Comparison of ENCODE assay signal across 16 mouse cellular contexts in the genomic region with DNA sequence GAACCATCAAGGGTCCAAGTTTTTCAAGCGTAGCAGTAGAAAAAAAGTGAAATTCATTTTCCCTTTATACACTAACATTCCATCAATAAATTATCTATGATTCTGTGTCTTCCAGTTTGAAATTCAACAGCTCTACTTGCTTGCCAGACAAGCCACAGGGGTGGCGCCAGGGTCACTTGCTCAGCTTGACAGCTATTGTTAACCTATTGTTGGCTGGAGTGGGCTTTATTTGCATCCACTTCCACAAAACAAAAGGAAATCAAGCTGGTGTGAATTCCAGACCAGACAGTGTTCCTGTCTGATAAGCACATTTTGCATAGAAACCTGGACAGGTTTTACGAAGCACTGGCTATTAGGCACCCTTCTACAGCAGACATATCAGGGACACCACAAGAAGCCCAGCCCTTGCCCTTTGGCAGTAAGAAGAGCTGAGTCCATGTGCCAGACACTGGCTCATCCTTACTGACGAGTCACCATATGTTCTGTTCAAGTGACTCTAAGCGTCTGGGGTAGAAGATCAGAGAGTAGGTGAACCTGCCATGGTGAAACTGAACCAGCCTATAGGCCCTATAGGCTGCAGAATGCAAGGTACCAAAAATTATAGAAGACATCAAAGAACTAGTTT.
DNase-seq lines count a peak whose midpoint lies in the region; ATAC-seq lines count a peak whose summit lies in the region.
"Had no signal": no experiment of that assay in that cellular context is flagged by ENCODE, and none has a peak within 500 bp of the region (broad histone marks: within the 10 kb centered on the region; RNA-seq: fewer than 3 reads in every experiment).

No protein-coding gene starts in this region.

- no peak for DNase-seq in forebrain, embryonic 14.5 days (ENCODE audit: low spot score)
- peak; percentile 13 for DNase-seq in midbrain, embryonic 14.5 days
- peak; percentile 44 to 63 for DNase-seq in cerebellum, postnatal 25 days
- DNase-seq in retina, postnatal 1 day = peak; percentile 20
- no peak for DNase-seq in heart, adult 9 months (ENCODE audit: low spot score in 2 of 2)
- no peak for DNase-seq in kidney, adult 18-20 months
- DNase-seq: adrenal gland, postnatal 10 days; gastrocnemius, postnatal 14 days; heart, postnatal 14 days; liver, embryonic 13.5 days; right cerebral cortex, postnatal 4 days; thymus, adult 18-20 months had no signal

- H3K4me1 ChIP-seq in forebrain, embryonic 12.5 days = peaks cover 4% of the 10 kb centered on the region
- H3K4me1 ChIP-seq in forebrain, embryonic 14.5 days (ENCODE audit: control insufficient read depth, insufficient read depth, low read length) = no peaks in the 10 kb centered on the region
- H3K4me1 ChIP-seq in midbrain, embryonic 14.5 days (ENCODE audit: control insufficient read depth, insufficient read depth, low read length) = no peaks in the 10 kb centered on the region
- no peaks in the 10 kb centered on the region for H3K4me1 ChIP-seq in midbrain, embryonic 16.5 days (ENCODE audit: control insufficient read depth, insufficient read depth, low read length)
- H3K4me1 ChIP-seq: limb, embryonic 10.5 days; liver, embryonic 13.5 days had no signal

- 53% methylated on average over 5 of the region's 5 CpGs for WGBS in forebrain, embryonic 12.5 days
- 54% methylated on average over 5 of the region's 5 CpGs for WGBS in forebrain, embryonic 14.5 days
- 41% methylated on average over 5 of the region's 5 CpGs for WGBS in midbrain, embryonic 14.5 days
- 47% methylated on average over 5 of the region's 5 CpGs for WGBS in midbrain, embryonic 16.5 days

- ATAC-seq in forebrain, embryonic 12.5 days (ENCODE audit: low FRiP score) = 0 out of 2 replicates have a peak, but pooled peaks have one; percentile 17
- no peak for ATAC-seq in forebrain, embryonic 14.5 days
- ATAC-seq in midbrain, embryonic 14.5 days (ENCODE audit: low FRiP score, low TSS enrichment) = no peak
- no peak for ATAC-seq in midbrain, embryonic 16.5 days
- ATAC-seq: lung, postnatal 0 days had no signal

- H3K36me3 ChIP-seq in forebrain, embryonic 12.5 days (replicated peaks) = no peaks in the 10 kb centered on the region
- no peaks in the 10 kb centered on the region for H3K36me3 ChIP-seq in forebrain, embryonic 14.5 days (ENCODE audit: control insufficient read depth, insufficient read depth, low read length)
- no peaks in the 10 kb centered on the region for H3K36me3 ChIP-seq in midbrain, embryonic 14.5 days (ENCODE audit: control insufficient read depth, insufficient read depth, low read length)
- no peaks in the 10 kb centered on the region for H3K36me3 ChIP-seq in midbrain, embryonic 16.5 days (ENCODE audit: control insufficient read depth, insufficient read depth, low read length)
- H3K36me3 ChIP-seq: limb, embryonic 10.5 days; liver, embryonic 13.5 days had no signal

- H3K4me2 ChIP-seq in forebrain, embryonic 12.5 days = no peak overlapping the region
- H3K4me2 ChIP-seq in forebrain, embryonic 14.5 days (ENCODE audit: low read length) = no peak overlapping the region
- no peak overlapping the region for H3K4me2 ChIP-seq in midbrain, embryonic 14.5 days (ENCODE audit: low read length)
- no peak overlapping the region for H3K4me2 ChIP-seq in midbrain, embryonic 16.5 days (ENCODE audit: low read length)
- H3K4me2 ChIP-seq: liver, embryonic 13.5 days had no signal

- no peak overlapping the region for H3K4me3 ChIP-seq in forebrain, embryonic 12.5 days (replicated peaks)
- no peak overlapping the region for H3K4me3 ChIP-seq in forebrain, embryonic 14.5 days (ENCODE audit: low read depth, low read length)
- no peak overlapping the region for H3K4me3 ChIP-seq in midbrain, embryonic 14.5 days (replicated peaks; ENCODE audit: low read depth, low read length)
- no peak overlapping the region for H3K4me3 ChIP-seq in midbrain, embryonic 16.5 days (ENCODE audit: low read depth, low read length)
- H3K4me3 ChIP-seq: limb, embryonic 10.5 days; liver, embryonic 13.5 days had no signal

- H3K27ac ChIP-seq in forebrain, embryonic 12.5 days = no peak overlapping the region
- H3K27ac ChIP-seq in forebrain, embryonic 14.5 days (ENCODE audit: low read depth, low read length) = no peak overlapping the region
- no peak overlapping the region for H3K27ac ChIP-seq in midbrain, embryonic 14.5 days (replicated peaks; ENCODE audit: low read depth, low read length)
- H3K27ac ChIP-seq in midbrain, embryonic 16.5 days (ENCODE audit: low read length) = no peak overlapping the region
- H3K27ac ChIP-seq: limb, embryonic 10.5 days; liver, embryonic 13.5 days had no signal

- H3K27me3 ChIP-seq in forebrain, embryonic 12.5 days = no peaks in the 10 kb centered on the region
- H3K27me3 ChIP-seq in forebrain, embryonic 14.5 days (replicated peaks; ENCODE audit: control insufficient read depth, insufficient read depth, low read length) = no peaks in the 10 kb centered on the region
- no peaks in the 10 kb centered on the region for H3K27me3 ChIP-seq in midbrain, embryonic 14.5 days (ENCODE audit: control insufficient read depth, insufficient read depth, low read length)
- no peaks in the 10 kb centered on the region for H3K27me3 ChIP-seq in midbrain, embryonic 16.5 days (ENCODE audit: control insufficient read depth, insufficient read depth, low read depth, low read length)
- H3K27me3 ChIP-seq: liver, embryonic 13.5 days had no signal

- no peak overlapping the region for H3K9ac ChIP-seq in forebrain, embryonic 12.5 days
- H3K9ac ChIP-seq in forebrain, embryonic 14.5 days (ENCODE audit: low read length) = no peak overlapping the region
- H3K9ac ChIP-seq in midbrain, embryonic 14.5 days (replicated peaks; ENCODE audit: low read length) = no peak overlapping the region
- no peak overlapping the region for H3K9ac ChIP-seq in midbrain, embryonic 16.5 days (ENCODE audit: low read depth, low read length)
- H3K9ac ChIP-seq: liver, embryonic 13.5 days had no signal

- H3K9me3 ChIP-seq in forebrain, embryonic 12.5 days = 0 out of 2 replicates have a peak, but pooled peaks cover 3% of the 10 kb centered on the region
- no peaks in the 10 kb centered on the region for H3K9me3 ChIP-seq in forebrain, embryonic 14.5 days (replicated peaks; ENCODE audit: control insufficient read depth, low read length)
- H3K9me3 ChIP-seq in midbrain, embryonic 14.5 days (ENCODE audit: control insufficient read depth, low read length) = no peaks in the 10 kb centered on the region
- H3K9me3 ChIP-seq in midbrain, embryonic 16.5 days (replicated peaks; ENCODE audit: control insufficient read depth, low read length, poor library complexity, severe bottlenecking) = no peaks in the 10 kb centered on the region
- H3K9me3 ChIP-seq: limb, embryonic 10.5 days; liver, embryonic 13.5 days had no signal

Comparison
In these comparisons a context has a peak if more than half of its experiments do, and no peak if none do; other contexts are left out.
1. DNase-seq: peak in midbrain, embryonic 14.5 days (single experiment), cerebellum, postnatal 25 days (2 of 2) and retina, postnatal 1 day (single experiment); none in forebrain, embryonic 14.5 days (single experiment), heart, adult 9 months (0 of 2) and kidney, adult 18-20 months (single experiment).